Mouse (Mus musculus): ENCODE data around the gene Fgd3.

Fgd3 gene

DNA sequence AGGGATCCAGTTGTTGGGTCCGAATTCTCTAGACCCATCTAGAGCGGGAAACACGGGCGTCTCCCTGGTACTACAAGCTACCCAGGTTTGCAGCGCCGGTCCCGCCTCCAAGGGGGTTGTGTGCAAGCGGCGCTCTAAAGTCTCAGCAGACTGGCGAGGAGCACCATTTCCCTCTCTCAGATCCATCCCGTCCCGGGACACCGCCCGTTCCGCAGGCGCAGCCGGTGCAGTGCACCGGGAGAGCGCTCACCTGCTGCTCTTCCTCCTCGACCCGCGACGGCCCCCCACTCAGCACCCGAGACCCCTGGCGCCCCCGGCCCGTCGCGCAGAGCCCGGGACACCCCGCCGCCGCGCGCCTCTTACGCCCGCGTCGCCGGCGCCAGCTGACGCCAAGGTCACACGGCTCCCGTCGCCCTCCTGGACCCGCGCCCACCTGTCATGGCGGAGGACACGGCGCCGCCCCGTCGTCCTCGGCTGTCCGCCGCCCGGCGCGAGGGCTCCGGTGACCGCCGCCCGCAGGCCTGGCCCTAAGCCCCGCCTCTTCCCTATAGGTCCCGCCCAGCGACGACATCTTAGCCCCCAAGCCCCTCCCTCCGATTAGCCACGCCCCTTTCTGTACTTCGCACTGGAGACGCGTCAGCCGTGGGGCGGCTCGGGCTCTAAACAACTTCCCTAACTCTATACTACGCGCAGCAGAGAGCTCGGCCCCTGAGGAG lies 104.4 kb downstream of the Fgd3 start, which contains the start of gene Card19:
Gene Card19, minus strand, starts transcription at position 534 of the 716 bp plus-strand sequence.
- peak; percentile 72 to 85 for DNase-seq (ENCODE audit: low spot score in 2 of 2)

DNA sequence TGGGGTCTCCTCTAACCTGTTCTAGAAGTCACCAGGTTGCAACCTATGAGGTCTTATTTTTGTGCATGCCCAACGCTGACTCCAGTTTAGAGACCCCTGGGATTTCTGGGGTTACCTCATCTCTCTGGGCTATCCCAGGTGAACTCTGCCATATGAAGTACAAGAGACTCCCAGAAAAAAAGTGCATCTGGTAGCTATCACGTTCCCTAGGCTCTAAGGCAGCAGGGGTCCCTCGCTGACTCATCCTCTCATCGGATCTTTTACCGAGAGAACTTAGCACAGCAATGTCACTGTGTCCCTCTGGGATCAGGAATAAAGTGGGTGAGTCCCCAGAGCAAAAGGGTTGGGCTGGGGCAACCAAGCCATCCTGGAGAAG lies 105.0 kb downstream of the Fgd3 start:
- DNase-seq (ENCODE audit: low spot score in 2 of 2) = no peak

DNA sequence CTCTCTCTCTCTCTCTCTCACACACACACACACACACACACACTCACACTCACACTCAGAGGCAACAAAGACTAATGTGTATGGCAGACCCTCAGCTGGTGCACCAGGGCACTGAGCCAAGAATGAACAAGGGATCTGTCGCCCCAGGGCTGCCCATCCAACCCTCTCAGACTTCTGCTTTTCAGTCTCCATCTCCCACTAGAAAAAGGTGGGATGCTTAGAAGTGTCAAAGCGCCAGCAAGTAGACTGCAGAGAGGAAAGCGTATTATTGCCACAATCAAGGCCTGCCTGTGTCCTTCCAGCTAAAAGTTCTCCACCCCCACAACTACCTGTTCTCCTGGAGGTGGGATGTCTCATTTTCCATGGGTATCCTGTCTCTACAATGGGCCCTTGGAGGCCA lies 105.7 kb downstream of the Fgd3 start:
- DNase-seq (ENCODE audit: low spot score in 2 of 2) = no peak

DNA sequence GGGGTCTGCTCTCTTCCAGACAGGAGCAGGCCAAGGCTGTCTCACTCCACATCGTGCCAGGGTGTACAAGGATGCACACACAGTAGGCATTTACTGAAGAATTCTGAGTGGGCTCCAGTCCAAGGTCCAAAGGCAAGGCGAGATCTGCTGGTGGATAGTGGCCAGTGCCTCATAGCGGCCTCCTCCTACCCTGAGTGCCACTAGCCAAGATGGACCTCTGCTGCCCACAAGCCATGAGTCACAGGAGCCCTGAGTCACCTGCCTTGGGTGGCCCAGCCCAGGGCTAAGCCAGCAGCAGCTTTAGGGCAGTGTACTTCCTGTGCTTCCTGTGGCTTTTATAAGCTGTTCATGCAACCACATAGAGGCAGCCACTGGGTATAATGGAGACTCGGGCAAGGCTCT lies 106.6 kb downstream of the Fgd3 start:
- no peak for DNase-seq (ENCODE audit: low spot score in 2 of 2)

DNA sequence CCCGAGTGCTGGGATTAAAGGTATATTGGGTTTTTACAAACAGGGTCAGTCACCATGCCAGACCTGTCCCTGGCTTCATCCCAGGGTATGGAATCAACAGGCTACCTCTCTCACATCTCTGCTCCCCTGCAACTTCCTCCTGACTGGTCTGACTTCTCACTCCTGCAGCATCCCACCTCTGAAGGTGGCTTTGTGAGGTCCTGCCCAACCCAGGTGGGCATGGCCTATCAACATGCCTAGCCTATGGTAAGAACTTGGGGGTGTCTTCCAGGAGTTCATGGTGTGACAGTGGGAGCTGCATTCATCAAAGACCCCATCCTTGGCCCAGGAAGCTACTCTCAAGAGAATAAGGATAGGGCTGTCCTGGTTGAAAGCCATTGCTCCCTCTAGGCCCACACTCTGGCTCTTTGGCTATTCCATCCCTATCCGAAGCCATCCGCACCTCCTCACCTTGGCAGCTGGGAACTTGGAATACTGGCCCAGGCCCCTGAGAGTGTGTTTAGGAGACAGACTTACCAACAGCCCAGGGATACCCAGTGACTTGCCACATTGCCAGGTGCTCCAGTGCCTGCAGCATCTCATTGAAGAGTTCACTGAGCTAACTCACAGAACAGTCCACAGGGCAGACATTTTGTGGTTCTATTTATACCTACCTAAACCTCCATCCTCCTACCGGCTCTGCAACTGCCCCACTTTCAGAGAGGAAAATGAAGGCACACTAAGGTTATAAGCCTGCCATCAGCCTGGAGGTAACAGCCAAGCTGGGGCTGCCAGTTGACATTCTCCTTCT lies 107.2 kb downstream of the Fgd3 start:
- no peak for DNase-seq (ENCODE audit: low spot score in 2 of 2)
